Mouse (Mus musculus) right cerebral cortex, adult 18-20 months (tissue): ENCODE measurements at regions not wholly inside any gene's neighbourhood (a gene's known extent, or its start where the extent isn't known, plus 50 kb on each side); places are given as distances from the start of the nearest gene placed in this dataset.
"Not testable (repeated sequence)": the region's sequence is repeated elsewhere in the genome, so short reads cannot be mapped to it uniquely, and the experiment has no call there.

Source experiments
- DNase-seq: peaks from one replicate; pipeline ENCODE4 v3.0.0; 2022; ENCODE audit warnings: mixed read lengths

DNA sequence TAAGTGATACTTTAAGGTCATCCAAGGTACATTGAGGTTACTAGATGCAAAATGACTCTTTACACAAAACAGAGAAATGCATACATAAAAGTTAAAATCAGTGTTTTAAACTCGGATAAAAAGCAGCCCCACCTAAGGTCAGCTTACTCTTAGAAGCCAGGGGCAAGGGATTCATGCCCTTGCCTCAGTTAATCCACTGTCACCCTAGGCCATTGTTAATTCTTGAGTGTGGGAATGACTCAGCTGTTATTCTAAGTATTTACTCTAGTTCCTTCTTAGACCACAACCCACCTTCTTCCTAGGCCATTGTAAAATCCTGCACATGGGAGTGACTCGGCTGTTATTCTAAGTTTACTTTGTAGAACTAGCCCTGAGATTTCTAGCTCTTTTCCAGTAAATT, 64.1 kb upstream of the Ces1h start:
- DNase-seq = not testable (repeated sequence)

DNA sequence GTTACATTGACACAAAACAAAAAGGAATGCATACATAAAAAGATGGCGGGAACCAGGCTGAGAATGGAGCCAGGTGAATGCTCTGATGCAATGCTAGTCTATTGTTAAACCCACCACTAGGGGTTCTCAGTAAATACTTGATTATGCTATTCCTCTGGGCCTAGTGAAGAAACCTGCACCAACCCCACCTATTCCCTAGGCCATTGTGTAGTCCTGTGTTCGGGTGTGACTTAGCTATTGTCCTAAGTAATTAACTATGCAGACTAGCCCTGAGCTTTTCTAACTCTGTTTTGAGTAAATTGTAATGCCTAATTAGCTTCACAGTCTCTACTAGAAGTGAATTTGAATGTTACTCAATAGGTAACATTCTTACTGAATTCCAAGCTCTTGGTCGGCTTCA, 62.4 kb upstream of the Ces1h start:
- no peak for DNase-seq

DNA sequence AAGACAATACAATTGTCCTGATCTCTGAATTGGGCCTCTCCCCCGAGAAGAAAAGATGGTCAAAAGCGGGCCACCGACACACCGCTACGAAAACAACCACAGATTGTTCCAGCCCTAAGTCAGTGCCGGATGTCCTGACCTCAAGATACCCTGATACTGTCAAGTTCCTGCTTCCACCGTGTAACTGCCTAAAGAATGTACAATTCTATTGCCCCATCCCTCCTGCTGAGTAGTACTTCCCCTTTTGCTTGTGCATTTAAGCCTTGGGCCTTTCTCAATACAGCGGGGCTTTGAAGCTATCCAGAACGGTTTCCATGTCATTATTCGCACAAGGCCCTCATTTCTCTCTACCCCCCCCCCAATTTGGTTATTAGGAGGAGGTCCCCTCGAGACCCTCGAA, 57.1 kb upstream of the Ces1h start:
- DNase-seq = not testable (repeated sequence)

DNA sequence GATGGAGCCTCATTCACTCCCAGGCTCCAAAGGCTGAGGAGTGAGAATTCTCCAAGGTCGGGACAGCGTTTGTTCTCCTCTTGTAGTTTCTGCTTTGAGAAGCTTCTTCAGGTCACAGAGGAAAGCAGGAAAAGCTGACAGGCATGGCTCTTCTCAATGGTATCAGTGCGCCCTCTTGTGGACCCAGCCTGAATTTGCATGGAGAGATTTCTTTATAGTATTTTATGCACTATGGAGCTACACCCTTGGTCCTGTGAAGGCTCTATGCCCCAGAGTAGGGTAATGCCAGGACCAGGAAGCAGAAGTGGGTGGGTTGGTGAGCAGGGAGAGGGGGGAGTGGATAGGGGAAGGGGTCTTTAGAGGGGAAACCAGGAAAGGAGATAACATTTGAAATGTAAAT, 51.1 kb upstream of the Ces1h start:
- peak; percentile 73 for DNase-seq
